Mouse (Mus musculus) left cerebral cortex, postnatal 25 days (tissue): Measurements from ENCODE around the gene Ikzf1. TPM values are rescaled to one million over a fixed set of nuclear protein-coding genes. Genes with fewer than 3 reads are reported as not detected.

Experiments
- DNase-seq, 2 experiments: peaks; one replicate each; pipeline ENCODE4 v3.0.0; 2022; ENCODE audit warnings: low spot score in 2 of 2, mixed read lengths in 1 of 2
- intact Hi-C: fragments of 180-260 bp; cut with DNase I; formaldehyde crosslinking; loops from one replicate; pipeline ENCODE4 v1.15.1; 2025
- total RNA-seq, 2 experiments: library from RNA; stranded (reverse); gene quantifications; 2 replicates each; pipeline ENCODE4 v1.2.3; 2021

Ikzf1 gene
- total RNA-seq, 2 experiments from 2014 or later, result 3.1 to 4.0 TPM

- DNase-seq, result no peak
- intact Hi-C loops, result no loop called here
Observed at GRCm38 (mm10) chr11:11715963-11716691, 31.3 kb downstream of the Ikzf1 start.

- intact Hi-C loops, result no loop called here
- DNase-seq, result no peak
Observed at GRCm38 (mm10) chr11:11716692-11717037, 31.9 kb downstream of the Ikzf1 start.

GRCm38 (mm10) chr11:11717606-11718167, 32.9 kb downstream of the Ikzf1 start:
- no peak for DNase-seq

DNA sequence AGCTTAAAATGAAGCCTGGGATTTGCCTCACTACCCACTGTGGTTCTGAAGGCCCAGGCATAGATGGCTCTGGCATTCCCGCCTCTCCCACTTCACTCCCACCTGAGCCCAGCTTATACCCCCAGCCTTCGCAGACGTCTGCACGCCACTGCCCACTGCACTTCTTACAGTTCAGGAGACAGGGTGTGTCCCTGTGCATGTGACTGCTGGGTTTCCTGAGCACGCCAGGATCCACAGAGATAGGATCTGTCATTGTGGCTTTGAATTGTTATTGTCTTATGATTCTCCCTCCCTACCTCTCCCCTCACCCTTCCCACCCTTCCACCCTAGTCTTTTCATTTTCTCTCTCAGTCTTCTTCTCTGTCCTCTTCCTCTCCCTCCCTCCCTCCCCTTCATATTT, 34.9 kb downstream of the Ikzf1 start:
- intact Hi-C loops, result no loop called here
- no peak for DNase-seq

More at GRCm38 (mm10) chr11:11717606-11718167, 32.9 kb downstream of the Ikzf1 start:
- intact Hi-C loops, result no loop called here

DNA sequence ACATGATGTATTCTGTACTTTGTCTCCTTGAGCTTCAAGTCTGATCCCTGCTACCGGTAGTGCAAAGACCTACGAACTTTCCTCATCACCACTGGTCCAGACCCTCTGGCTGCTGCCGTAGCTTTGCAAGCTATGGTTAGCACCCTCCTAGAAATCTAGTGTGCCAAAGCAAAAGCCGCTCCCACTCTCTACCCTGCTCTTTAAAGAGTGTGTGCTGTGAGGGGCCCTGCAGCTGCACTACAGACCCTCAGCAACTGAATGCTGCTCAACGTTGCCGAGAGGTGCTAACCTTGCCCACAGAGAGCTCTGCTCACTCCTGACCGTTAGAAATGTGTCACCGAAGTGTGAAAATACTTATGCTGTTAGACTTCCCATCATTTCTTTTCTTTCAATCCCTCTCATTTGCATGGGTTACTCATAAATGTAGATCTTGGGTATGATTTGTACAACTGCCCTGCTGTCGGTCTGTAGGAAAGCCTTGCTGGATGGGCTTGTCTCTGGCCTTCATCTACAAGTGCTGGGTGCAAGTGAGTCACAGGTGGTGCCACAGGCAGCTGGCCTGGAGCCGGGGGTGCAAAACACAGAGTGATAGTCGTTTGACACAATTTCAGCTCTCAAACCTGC, 40.6 kb downstream of the Ikzf1 start:
- intact Hi-C loops, result no loop called here

GRCm38 (mm10) chr11:11725876-11726525, 41.2 kb downstream of the Ikzf1 start:
- DNase-seq, result no peak
- intact Hi-C loops, result no loop called here

More for the DNA sequence above, 40.6 kb downstream of the Ikzf1 start:
- no peak for DNase-seq

DNA sequence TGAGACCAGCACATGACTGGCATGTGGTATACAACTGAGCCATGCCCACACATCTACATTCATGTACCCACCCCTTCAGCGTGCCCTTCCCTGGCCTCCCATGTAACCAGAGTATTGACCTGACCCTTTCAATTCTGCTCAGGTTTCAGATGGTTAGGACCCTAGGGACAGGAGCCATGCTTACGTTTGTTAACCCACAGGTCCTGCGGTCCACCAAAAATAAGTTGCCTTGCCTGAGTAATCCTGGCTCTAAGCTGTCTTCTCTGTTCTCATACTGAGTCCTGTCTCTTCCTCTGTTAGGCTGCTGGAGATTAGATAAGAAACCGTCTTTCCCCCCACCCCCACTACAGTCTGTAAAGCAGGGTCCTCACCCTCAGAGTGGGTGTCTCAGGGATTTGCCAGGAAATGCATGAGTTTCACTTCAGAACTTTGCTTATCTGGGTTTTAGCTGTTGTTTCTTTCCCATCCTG, 42.0 kb downstream of the Ikzf1 start:
- no peak for DNase-seq
- intact Hi-C loops, result no loop called here

DNA sequence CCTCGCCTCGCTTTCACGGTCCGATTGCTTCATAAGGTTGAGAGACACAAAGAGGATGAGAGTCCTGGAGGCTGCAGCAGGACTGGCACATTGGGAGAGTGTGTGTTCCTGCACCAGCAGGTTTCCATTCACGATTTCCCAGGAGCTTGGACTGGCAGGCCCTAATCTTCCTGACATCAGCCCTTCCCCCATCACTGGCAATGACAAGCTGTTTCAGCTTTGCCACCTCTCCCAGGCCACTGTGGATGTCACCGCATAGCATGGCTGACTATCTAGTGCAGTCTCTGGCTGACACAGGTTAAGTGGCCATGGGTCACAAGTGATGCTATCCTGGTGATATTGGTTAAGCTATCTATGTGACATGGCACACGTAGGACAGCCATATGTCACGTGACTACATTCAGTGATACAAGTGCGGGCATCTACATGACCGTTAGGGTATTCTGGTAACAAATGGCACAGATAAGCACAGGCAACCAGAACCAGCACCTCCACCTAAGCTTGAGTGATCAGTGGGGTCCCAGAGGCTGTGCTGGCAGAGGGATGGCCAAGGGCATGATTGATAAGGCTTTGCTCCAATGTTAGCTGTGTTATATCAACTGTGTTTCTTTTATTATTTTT, 43.2 kb downstream of the Ikzf1 start:
- intact Hi-C loops, result no loop called here

GRCm38 (mm10) chr11:11729216-11729615, 44.4 kb downstream of the Ikzf1 start:
- intact Hi-C loops, result no loop called here
- DNase-seq, result no peak

More for the DNA sequence above, 43.2 kb downstream of the Ikzf1 start:
- no peak for DNase-seq

GRCm38 (mm10) chr11:11730062-11730461, 45.3 kb downstream of the Ikzf1 start:
- intact Hi-C loops, result no loop called here
- no peak for DNase-seq

DNA sequence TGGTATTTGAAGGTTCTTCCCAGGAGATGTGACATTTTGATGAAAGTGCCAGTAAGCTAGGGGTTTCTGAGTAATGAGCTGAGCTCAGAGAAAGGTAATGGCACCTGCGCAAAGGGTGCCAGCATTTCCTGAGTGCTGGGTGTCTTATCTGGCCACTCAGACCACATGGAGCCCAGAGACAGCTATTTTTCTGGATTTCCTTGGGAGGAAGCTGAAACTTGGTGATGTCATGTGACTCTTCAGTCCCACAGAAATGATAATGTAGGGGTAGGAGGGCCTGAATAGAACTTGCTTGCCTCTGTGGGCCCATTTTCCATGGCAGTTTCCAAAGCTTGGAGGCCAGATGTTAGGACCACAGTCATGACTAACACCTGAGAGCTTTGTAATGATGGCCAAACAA, 46.9 kb downstream of the Ikzf1 start:
- intact Hi-C loops, result no loop called here
- no peak for DNase-seq

DNA sequence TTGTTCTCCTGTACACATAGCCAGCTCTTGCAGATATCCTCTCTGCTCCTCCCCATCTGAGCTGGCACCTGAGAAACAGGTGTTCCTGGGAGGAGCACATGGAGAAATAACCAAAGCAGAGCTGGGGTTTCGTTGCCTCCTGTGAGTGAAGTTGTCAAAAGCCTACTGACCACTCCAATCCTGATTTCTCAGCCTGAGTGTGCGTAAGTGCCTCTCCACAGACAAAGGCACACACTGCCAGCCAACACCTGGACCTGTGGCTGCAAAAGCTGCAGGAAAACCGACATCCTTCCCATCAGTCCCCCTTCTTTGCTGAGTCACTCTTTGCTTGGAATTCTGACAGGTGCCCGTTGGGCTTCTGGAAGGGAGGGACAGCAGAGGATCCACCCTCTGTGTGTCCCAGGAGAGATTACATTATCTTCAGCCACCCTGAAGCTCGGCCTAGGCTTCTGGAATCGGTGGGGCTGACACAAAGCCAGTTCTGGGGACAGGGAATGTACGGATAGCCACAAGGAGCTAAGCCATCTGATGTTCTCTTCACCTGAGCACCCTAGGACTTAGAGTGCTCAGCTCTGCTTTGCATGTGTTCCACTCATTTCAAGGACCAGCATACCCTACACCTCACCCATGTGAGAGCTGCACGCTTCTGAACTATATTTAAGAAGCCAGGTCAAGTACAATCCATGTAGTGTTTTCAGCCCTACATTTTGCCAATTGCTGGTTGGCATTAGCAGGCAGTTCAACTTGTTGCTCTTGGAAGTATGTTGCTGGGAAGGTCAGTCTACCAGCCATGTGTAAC, 48.4 kb downstream of the Ikzf1 start:
- DNase-seq, result no peak
- intact Hi-C loops, result no loop called here

GRCm38 (mm10) chr11:11735155-11735554, 50.4 kb downstream of the Ikzf1 start:
- intact Hi-C loops, result no loop called here
- DNase-seq, result no peak

DNA sequence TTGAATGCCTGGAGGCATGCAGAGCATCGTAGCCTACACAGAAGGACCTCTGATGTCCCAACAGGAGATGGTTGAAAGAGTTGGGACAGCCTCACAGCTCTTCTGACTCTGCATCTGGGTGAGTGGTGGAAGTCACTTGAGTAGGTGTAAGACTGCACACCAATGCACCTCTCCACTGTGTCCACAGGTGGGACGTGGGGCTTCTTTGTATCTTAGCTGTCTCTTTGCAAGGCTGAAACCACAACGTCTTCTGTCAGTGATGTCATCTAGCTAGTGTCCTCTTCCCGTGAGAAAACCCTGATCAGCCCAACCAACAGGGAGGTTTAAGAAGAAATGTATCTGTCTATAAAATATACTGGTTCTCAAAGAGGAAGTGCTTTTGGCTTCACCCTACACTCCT, 52.1 kb downstream of the Ikzf1 start:
- intact Hi-C loops, result no loop called here
- no peak for DNase-seq

GRCm38 (mm10) chr11:11737562-11737961, 52.8 kb downstream of the Ikzf1 start:
- DNase-seq, result no peak
- intact Hi-C loops, result no loop called here

DNA sequence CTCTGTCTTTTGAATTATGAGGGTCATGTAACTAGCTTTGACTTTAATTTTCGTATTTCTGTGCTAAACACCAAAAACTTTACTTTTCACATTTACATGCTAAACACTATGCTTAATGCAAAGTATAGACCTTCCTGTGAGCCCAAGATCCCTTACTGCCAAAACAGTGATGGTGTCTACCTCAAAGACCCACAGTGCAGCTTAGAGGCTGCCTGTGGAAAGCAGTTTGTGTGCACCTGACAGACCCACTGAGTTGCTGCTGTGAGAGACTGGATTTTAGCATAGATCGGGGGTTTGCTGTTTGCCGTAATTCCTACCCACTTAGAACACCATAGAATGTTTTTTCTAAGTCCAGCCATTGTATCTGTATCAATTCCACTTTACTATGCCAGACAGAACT, 54.3 kb downstream of the Ikzf1 start:
- intact Hi-C loops, result no loop called here
- no peak for DNase-seq

GRCm38 (mm10) chr11:11740603-11741002, 55.8 kb downstream of the Ikzf1 start:
- DNase-seq, result no peak
- intact Hi-C loops, result no loop called here

DNA sequence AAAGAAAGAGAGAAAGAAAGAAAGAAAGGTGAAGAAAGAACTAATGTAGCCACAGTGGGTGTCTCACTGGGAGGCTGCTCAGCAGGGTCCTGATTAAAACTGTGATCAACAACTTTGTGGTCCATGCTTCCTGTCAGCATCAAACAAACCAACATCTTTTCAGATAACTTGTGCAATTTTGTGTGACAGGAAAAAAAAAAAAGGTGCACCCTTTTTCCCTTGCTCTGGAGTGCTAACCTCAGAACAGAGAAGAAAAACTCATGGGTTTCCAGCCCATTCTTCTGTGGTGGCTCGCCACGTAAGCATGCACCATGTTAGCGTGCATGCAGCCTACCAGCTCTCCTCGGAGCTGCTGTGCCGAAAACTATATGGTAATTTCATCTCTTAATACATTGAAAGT, 56.8 kb downstream of the Ikzf1 start:
- intact Hi-C loops, result no loop called here
- no peak for DNase-seq

GRCm38 (mm10) chr11:11742626-11743025, 57.8 kb downstream of the Ikzf1 start:
- DNase-seq, result no peak
- intact Hi-C loops, result loop anchor here (1.0 kb wide), 1 partner anchor 243 kb away; no protein-coding TSS in a partner anchor
